Mouse (Mus musculus): ENCODE results near the gene Retreg3. TPM values are rescaled to one million over a fixed set of nuclear protein-coding genes. Genes with fewer than 3 reads are reported as not detected.
A peak's percentile ranks its signal among the peaks of the same experiment; 100 is the strongest.

Retreg3 gene
- polyA plus RNA-seq, 1 experiment from 2014 or later, result 19.2 TPM

GRCm38 (mm10) chr11:101069391-101070188 is 50.1 kb downstream of the Retreg3 start, which contains the start of gene Naglu:
Gene Naglu (plus strand): TSS chr11:101070012.
- Histone ChIP-seq H3K27ac (no peak within 1 kb of the TSS), H3K4me2 (peak within 1 kb of the TSS; percentile 98), H3K4me3 (peak within 1 kb of the TSS; percentile 72), H3K9ac (peak within 1 kb of the TSS; percentile 79), H3K27me3 (peaks cover 32% of the 10 kb centered on the region), H3K36me3 (no peaks in the 10 kb centered on the region), H3K9me3 (no peaks in the 10 kb centered on the region), H3K4me1 (peaks cover 22% of the 10 kb centered on the region)
- 4% methylated on average over 35 of the region's 35 CpGs for WGBS
- ATAC-seq (ENCODE audit: insufficient number of reproducible peaks, insufficient read depth, low FRiP score, low TSS enrichment, low read depth), result peak; percentile 73

DNA sequence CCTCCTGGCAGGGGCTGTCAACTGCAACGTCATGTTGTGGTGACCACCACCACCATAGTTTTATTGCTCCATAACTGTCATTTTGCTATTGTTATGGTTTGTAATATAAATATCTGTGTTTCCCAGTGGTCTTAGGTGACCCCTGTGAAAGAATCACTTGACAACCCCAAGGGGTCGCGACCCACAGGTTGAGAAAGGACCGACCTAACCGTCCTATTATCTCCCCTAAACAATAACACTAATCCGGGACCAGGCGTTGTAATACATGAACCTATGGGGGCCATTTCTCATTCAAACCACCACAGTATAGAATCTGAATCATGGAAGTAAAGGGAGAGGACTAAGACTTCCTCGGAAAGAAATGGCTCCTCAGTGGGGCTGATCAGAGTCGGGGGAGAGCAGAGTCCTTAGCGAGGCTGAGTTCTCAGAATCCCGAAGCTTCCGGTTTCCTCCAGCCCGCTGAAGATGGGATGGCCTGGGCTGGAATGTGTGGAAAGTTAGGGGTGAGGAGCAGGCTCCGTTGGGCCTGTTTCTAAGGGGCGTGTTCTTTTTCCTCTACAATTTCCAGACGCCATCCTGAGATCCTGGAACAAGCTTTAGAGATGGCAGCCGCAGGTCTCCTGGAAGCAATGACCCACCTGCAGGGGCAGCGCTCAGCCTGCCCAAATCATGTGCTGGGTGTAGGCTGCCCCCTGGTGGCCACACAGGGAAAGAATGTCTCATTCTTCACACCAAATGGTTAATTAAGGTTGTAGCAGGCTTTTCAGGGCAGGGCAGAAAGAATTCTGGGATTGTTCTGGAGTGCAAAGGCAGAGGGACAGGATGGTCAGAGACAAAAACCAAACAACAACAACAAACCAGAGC is 52.9 kb downstream of the Retreg3 start:
- H3K9me3 ChIP-seq, result no peaks in the 10 kb centered on the region
- no peak for ATAC-seq (ENCODE audit: insufficient number of reproducible peaks, insufficient read depth, low FRiP score, low TSS enrichment, low read depth)
- 22% methylated on average over 18 of the region's 18 CpGs for WGBS
- no peak overlapping the region for H3K27ac ChIP-seq
- H3K9ac ChIP-seq, result no peak overlapping the region; the same call in 1 of the 2 replicates
- peak overlapping the region; percentile 59 for H3K4me2 ChIP-seq
- H3K4me1 ChIP-seq, result peaks cover 45% of the 10 kb centered on the region
- H3K27me3 ChIP-seq, result peaks cover 22% of the 10 kb centered on the region
- H3K4me3 ChIP-seq, result peak overlapping the region; percentile 24
- peaks cover 12% of the 10 kb centered on the region for H3K36me3 ChIP-seq

DNA sequence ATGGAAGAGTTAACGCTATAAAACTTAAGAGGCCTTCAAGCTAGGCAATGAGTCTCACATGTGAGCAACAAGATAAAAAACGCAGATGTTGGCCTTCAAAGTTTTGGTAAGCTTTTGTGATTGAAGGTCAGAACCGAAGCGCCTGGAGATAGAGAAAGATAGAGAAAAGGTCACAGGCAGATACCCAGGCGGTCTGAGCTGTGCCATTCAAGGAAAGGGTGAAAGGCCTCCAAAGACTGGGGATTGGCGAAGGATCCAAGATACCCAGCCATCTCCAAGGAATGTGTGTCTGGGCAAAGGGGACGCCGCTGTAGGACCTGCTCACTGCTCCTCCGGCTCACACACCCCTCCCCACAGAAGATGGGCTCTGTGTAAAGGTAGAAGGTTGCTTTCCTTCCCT is 54.7 kb downstream of the Retreg3 start:
- Histone ChIP-seq H3K27me3 (peaks cover 8% of the 10 kb centered on the region), H3K4me3 (no peak overlapping the region), H3K27ac (no peak overlapping the region), H3K9me3 (no peaks in the 10 kb centered on the region), H3K9ac (no peak overlapping the region), H3K4me2 (no peak overlapping the region), H3K4me1 (peaks cover 51% of the 10 kb centered on the region), H3K36me3 (peaks cover 15% of the 10 kb centered on the region)
- no peak for ATAC-seq (ENCODE audit: insufficient number of reproducible peaks, insufficient read depth, low FRiP score, low TSS enrichment, low read depth)
- 91% methylated on average over 9 of the region's 9 CpGs for whole genome bisulfite sequencing

DNA sequence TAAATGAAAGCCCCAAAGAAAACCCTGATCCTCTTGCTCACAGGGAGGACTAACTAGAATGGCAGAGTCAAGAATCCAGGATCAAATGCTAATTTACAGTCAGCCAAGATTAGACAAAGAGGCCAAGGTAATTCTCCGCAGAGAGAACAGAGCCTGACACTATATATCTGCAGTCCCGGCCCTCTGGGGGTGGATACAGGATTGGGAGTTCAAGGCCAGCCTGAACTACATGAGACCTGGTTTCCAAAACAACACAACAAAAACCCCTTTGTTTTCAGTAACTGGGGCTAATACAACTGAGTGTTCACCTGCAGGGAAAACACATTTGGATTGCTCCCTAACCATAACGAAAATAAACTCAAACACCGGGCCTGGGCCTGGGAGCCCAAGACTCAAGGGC is 55.2 kb downstream of the Retreg3 start:
- 0 out of 2 replicates have a peak overlapping the region, but pooled peaks have one; percentile 54 for H3K9ac ChIP-seq
- peaks cover 15% of the 10 kb centered on the region for H3K36me3 ChIP-seq
- ATAC-seq (ENCODE audit: insufficient number of reproducible peaks, insufficient read depth, low FRiP score, low TSS enrichment, low read depth), result no peak
- H3K4me3 ChIP-seq, result no peak overlapping the region
- no peak overlapping the region for H3K4me2 ChIP-seq
- peak overlapping the region; percentile 89 for H3K27ac ChIP-seq
- peaks cover 54% of the 10 kb centered on the region for H3K4me1 ChIP-seq
- no peaks in the 10 kb centered on the region for H3K9me3 ChIP-seq
- 68% methylated on average over 4 of the region's 4 CpGs for WGBS
- peaks cover 8% of the 10 kb centered on the region for H3K27me3 ChIP-seq

- H3K4me2 ChIP-seq, result peak overlapping the region; percentile 20; the same call in 1 of the 2 replicates
- peaks cover 15% of the 10 kb centered on the region for H3K36me3 ChIP-seq
- WGBS, result 37% methylated on average over 12 of the region's 12 CpGs
- peaks cover 51% of the 10 kb centered on the region for H3K4me1 ChIP-seq
- H3K27me3 ChIP-seq, result peaks cover 3% of the 10 kb centered on the region
- H3K9me3 ChIP-seq, result no peaks in the 10 kb centered on the region
- peak overlapping the region; percentile 54 for H3K9ac ChIP-seq
- ATAC-seq (ENCODE audit: insufficient number of reproducible peaks, insufficient read depth, low FRiP score, low TSS enrichment, low read depth), result no peak
- H3K27ac ChIP-seq, result peak overlapping the region; percentile 89
- H3K4me3 ChIP-seq, result no peak overlapping the region
Observed at GRCm38 (mm10) chr11:101063676-101064327, 55.9 kb downstream of the Retreg3 start.

DNA sequence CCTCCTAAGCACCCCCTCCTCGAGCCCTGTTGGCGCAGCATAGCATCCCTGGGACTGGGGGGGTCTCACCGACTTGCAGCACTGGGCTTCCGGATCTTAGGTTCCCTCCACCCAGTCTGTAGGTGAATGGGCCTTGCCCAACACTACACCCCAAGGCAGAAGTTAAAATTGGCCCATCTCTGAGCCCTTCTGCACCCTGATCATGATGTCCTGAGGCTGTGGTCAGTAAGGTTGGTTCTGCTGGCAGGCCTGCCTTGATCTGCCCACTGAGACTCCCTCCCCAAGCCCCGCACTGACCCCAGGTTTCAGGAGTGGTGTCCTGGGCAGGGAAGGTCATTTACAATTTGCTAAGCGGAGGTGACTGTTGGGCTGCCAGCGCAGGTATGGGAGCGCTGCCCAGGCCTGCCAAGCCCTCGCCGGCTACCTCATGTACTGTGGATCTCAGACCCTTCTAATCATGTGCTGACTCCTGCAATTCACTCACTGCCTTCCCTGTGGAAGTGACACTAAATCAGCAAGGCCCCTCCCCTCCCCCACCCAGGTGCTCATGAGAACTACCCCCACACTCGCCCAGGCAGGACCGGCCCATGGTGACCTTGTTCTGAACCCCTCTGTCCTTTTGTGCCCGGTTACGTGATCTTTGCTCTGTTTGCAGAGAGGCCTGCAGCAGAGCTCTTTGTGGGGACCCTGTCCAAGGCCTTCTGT is 56.6 kb downstream of the Retreg3 start:
- Histone ChIP-seq H3K4me2 (0 out of 2 replicates have a peak overlapping the region, but pooled peaks have one; percentile 20), H3K36me3 (peaks cover 15% of the 10 kb centered on the region), H3K4me1 (peaks cover 55% of the 10 kb centered on the region), H3K9ac (peak overlapping the region; percentile 54; the same call in 1 of the 2 replicates), H3K27me3 (no peaks in the 10 kb centered on the region), H3K27ac (peak overlapping the region; percentile 89), H3K9me3 (no peaks in the 10 kb centered on the region), H3K4me3 (no peak overlapping the region)
- no peak for ATAC-seq (ENCODE audit: insufficient number of reproducible peaks, insufficient read depth, low FRiP score, low TSS enrichment, low read depth)
- WGBS, result 72% methylated on average over 14 of the region's 14 CpGs

DNA sequence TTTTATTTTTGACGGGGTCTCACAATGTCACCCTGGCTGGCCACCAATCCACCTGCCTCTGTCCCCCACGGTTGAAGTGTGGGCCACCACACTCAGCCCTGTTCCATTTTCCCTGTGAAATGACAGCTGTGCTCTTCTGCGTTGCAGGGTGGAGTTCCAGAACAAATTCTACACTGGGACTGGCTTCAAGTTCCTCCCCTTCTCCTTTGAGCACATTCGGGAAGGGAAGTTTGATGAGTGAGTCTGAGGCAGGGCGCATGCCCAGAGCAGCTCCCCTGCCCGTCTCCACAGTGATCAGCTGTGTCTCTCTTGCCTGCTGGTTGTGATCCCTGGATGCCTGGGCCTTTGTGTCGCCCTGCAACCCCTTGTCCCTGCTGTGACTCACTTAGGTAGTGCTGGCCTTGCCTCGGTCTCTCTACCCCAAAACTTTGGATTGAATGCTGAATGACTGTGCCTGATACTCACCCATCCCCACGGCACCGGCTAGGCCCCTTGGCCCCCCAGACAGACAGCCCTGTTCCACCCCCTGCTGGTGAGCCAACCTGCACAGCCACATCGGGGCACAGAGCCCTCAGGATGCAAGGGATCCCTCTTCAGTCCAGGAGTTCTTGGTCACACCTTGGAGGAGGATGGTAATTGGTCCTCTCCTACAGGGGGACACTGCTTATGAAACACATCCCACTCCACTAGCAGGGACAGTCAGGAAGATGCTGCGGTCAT is 57.4 kb downstream of the Retreg3 start:
- Histone ChIP-seq H3K4me3 (no peak overlapping the region), H3K4me2 (no peak overlapping the region), H3K9me3 (no peaks in the 10 kb centered on the region), H3K36me3 (peaks cover 17% of the 10 kb centered on the region), H3K4me1 (peaks cover 55% of the 10 kb centered on the region), H3K27ac (peak overlapping the region; percentile 48), H3K27me3 (no peaks in the 10 kb centered on the region), H3K9ac (no peak overlapping the region)
- no peak for ATAC-seq (ENCODE audit: insufficient number of reproducible peaks, insufficient read depth, low FRiP score, low TSS enrichment, low read depth)
- WGBS, result 77% methylated on average over 12 of the region's 12 CpGs

DNA sequence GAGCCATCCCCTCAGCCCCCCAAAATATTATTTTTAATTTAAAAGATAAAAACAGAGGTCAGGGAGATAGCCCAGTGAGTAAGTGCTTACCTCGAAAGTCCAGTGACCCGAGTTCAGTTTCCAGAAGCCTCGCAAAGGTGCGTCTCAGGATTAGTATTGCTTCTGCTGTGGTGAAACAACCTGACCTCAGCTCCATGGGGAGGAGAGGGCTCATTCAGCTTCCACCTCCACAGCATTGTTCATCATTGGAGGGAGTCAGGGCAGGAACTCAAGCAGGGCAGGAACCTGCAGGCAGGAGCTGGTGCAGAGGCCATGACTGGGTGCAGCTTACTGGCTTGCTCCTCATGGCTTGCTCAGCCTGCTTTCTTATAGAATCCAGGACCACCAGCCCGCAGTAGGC is 58.6 kb downstream of the Retreg3 start:
- peaks cover 26% of the 10 kb centered on the region for H3K36me3 ChIP-seq
- ATAC-seq (ENCODE audit: insufficient number of reproducible peaks, insufficient read depth, low FRiP score, low TSS enrichment, low read depth), result no peak
- H3K9ac ChIP-seq, result no peak overlapping the region
- no peaks in the 10 kb centered on the region for H3K9me3 ChIP-seq
- 82% methylated on average over 5 of the region's 5 CpGs for WGBS
- no peak overlapping the region for H3K4me2 ChIP-seq
- H3K4me3 ChIP-seq, result no peak overlapping the region
- H3K27me3 ChIP-seq, result no peaks in the 10 kb centered on the region
- H3K4me1 ChIP-seq, result peaks cover 49% of the 10 kb centered on the region
- H3K27ac ChIP-seq, result peak overlapping the region; percentile 96

DNA sequence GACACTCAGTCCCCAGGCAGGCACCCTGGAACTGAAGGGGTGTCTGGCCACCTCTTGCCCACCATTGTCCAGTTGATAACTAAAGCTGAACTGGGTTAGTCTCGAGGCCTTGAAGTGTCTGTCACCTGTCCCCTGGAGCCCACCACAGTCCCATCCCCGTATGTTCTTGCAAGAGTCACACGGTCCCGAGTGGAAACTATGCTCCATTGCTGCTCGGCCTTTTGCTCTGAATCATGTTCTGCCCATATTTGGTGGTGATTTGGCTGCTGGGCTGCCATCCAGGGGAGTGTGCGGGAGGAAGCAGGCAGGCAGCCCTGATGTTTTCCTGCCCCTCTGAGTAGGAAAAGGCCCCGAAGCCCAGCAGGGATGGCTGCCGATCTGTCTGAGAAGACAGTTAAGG is 59.6 kb downstream of the Retreg3 start:
- 46% methylated on average over 8 of the region's 8 CpGs for WGBS
- Histone ChIP-seq H3K27me3 (no peaks in the 10 kb centered on the region), H3K27ac (peak overlapping the region; percentile 96), H3K9ac (no peak overlapping the region), H3K4me1 (peaks cover 49% of the 10 kb centered on the region), H3K4me2 (no peak overlapping the region), H3K4me3 (no peak overlapping the region), H3K9me3 (no peaks in the 10 kb centered on the region), H3K36me3 (peaks cover 31% of the 10 kb centered on the region)
- no peak for ATAC-seq (ENCODE audit: insufficient number of reproducible peaks, insufficient read depth, low FRiP score, low TSS enrichment, low read depth)

DNA sequence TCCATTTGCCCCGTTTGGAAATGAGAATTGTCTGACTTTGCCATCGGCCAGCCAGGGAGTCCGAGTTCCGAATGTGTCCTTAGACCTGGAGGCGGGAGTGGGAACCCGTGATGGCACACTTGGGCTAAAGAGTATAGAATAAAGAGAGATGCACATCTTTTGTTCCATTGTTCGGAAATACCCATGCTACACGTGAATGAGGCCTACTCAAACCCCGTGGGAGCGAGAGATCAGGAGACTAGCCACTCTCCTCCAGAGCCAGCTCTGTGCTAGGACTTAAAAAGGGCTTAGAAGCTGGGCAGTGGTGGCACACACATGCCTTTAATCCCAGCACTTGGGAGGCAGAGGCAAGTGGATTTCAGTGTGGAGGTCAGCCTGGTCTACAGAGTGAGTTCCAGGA is 60.2 kb downstream of the Retreg3 start:
- ATAC-seq (ENCODE audit: insufficient number of reproducible peaks, insufficient read depth, low FRiP score, low TSS enrichment, low read depth), result no peak
- H3K4me3 ChIP-seq, result no peak overlapping the region
- H3K9me3 ChIP-seq, result no peaks in the 10 kb centered on the region
- peaks cover 35% of the 10 kb centered on the region for H3K36me3 ChIP-seq
- H3K27ac ChIP-seq, result peak overlapping the region; percentile 96
- H3K4me2 ChIP-seq, result no peak overlapping the region
- peaks cover 48% of the 10 kb centered on the region for H3K4me1 ChIP-seq
- no peaks in the 10 kb centered on the region for H3K27me3 ChIP-seq
- WGBS, result 86% methylated on average over 10 of the region's 10 CpGs
- no peak overlapping the region for H3K9ac ChIP-seq

Measured in embryonic facial prominence, embryonic 13.5 days (tissue).